Mouse (Mus musculus): ENCODE measurements around the gene Cd2bp2.

Cd2bp2 gene

GRCm38 (mm10) chr7:127195544-127196295, at the start of gene Cd2bp2:
Gene Cd2bp2 (minus strand): TSS chr7:127196050.
- DNase-seq (ENCODE audit: low spot score), result peak; percentile 96

- DNase-seq (ENCODE audit: low spot score), result no peak
Observed at GRCm38 (mm10) chr7:127244658-127245510, 49.0 kb upstream of the Cd2bp2 start.

- DNase-seq (ENCODE audit: low spot score), result peak; percentile 89
Observed at GRCm38 (mm10) chr7:127243870-127244657, 48.2 kb upstream of the Cd2bp2 start, which contains the start of gene Zfp771. Gene Zfp771 (plus strand): TSS chr7:127244274.

- DNase-seq (ENCODE audit: low spot score), result no peak
Observed at GRCm38 (mm10) chr7:127243361-127243867, 47.6 kb upstream of the Cd2bp2 start.

- no peak for DNase-seq (ENCODE audit: low spot score)
Observed at GRCm38 (mm10) chr7:127234777-127235176, 38.9 kb upstream of the Cd2bp2 start.

- no peak for DNase-seq (ENCODE audit: low spot score)
Observed at GRCm38 (mm10) chr7:127233765-127234164, 37.9 kb upstream of the Cd2bp2 start.

- no peak for DNase-seq (ENCODE audit: low spot score)
Observed at GRCm38 (mm10) chr7:127233368-127233749, 37.5 kb upstream of the Cd2bp2 start.

GRCm38 (mm10) chr7:127232622-127233367, 36.9 kb upstream of the Cd2bp2 start, which contains the start of the genes Zfp553 and Sept1:
Gene Zfp553 (plus strand): TSS chr7:127233061.
Gene Sept1 (minus strand): TSS chr7:127233130.
- DNase-seq (ENCODE audit: low spot score), result peak; percentile 68

GRCm38 (mm10) chr7:127231826-127232621, 36.2 kb upstream of the Cd2bp2 start:
- no peak for DNase-seq (ENCODE audit: low spot score)

GRCm38 (mm10) chr7:127231376-127231775, 35.5 kb upstream of the Cd2bp2 start:
- no peak for DNase-seq (ENCODE audit: low spot score)

GRCm38 (mm10) chr7:127228615-127229303, 32.9 kb upstream of the Cd2bp2 start:
- DNase-seq (ENCODE audit: low spot score), result no peak

GRCm38 (mm10) chr7:127225147-127225995, 29.5 kb upstream of the Cd2bp2 start:
- DNase-seq (ENCODE audit: low spot score), result no peak

- no peak for DNase-seq (ENCODE audit: low spot score)
Observed at GRCm38 (mm10) chr7:127224616-127225015, 28.8 kb upstream of the Cd2bp2 start.

GRCm38 (mm10) chr7:127223515-127224478, 27.9 kb upstream of the Cd2bp2 start:
- no peak for DNase-seq (ENCODE audit: low spot score)

- no peak for DNase-seq (ENCODE audit: low spot score)
Observed at GRCm38 (mm10) chr7:127223106-127223505, 27.3 kb upstream of the Cd2bp2 start.

GRCm38 (mm10) chr7:127220440-127220839, 24.6 kb upstream of the Cd2bp2 start:
- DNase-seq (ENCODE audit: low spot score), result no peak

- DNase-seq (ENCODE audit: low spot score), result no peak
Observed at GRCm38 (mm10) chr7:127218670-127219069, 22.8 kb upstream of the Cd2bp2 start.
